Mouse (Mus musculus): Measurements from ENCODE around the gene Il11. TPM values are rescaled to one million over a fixed set of nuclear protein-coding genes. Genes with fewer than 3 reads are reported as not detected.
A peak's percentile ranks its signal among the peaks of the same experiment; 100 is the strongest.

Gene Il11
- polyA plus RNA-seq, 1 experiment from 2014 or later, result not detected

DNA sequence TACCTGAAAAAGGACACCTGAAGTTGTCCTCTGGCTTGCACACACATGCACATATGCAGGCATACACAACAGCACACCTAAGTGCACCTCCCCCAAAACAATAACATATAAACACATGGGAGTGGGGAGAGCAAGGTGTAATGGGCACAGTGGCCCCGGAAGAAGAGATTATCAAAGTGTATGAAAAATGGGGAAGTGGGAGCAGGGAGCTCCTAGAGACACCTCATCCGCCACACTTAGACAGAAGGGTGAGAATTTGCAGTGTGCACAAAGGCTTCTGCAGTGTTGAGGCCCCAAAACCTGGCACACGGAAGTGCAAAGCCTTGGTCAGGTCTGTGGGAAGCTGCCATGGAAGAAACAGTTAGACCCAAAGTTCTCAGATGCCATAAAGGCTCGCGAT, 51.6 kb downstream of the Il11 start:
- H3K36me3 ChIP-seq (ENCODE audit: insufficient read depth), result no peaks in the 10 kb centered on the region
- DNase-seq, result no peak

DNA sequence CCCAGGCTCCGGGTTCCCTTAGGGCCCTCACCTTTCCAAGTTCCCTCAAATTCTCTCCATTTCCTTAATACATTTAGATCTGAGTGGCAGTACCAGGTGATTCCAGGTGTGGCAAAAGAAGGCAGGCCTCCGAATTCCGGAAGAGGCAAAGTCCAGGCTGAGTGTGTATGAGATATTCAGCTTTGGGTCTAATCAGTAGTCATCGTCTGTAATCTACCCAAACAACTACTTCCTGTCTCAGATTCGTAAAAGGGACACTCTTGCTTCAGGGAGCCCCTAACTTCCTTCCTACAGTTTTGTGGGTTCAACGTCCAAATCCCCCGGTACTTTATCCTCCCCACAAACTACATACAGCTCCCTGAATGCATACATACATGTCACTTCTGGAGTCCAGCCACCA, 57.5 kb downstream of the Il11 start, which contains the start of gene Tmem150b:
Gene Tmem150b (minus strand): TSS at position 81 of the 400 bp plus-strand sequence.
- no peak for TF ChIP-seq CTCF (IDR thresholded peaks at IDR 0.05; ENCODE audit: low read depth)
- 67% methylated on average over 7 of the region's 7 CpGs for WGBS
- Histone ChIP-seq H3K4me3 (ENCODE audit: low read depth, low read length) (no peak within 1 kb of the TSS), H3K27me3 (ENCODE audit: insufficient read depth, low read length) (no peaks in the 10 kb centered on the region), H3K27ac (ENCODE audit: low read depth) (no peak within 1 kb of the TSS), H3K4me1 (ENCODE audit: insufficient read depth) (no peaks in the 10 kb centered on the region), H3K9me3 (ENCODE audit: low read depth, low read length) (no peaks in the 10 kb centered on the region), H3K9ac (no peak within 1 kb of the TSS), H3K4me2 (no peak within 1 kb of the TSS), H3K36me3 (ENCODE audit: insufficient read depth) (no peaks in the 10 kb centered on the region)
- no peak for DNase-seq
- ATAC-seq (ENCODE audit: insufficient read depth), result no peak

More for the DNA sequence above, 51.6 kb downstream of the Il11 start:
- Histone ChIP-seq H3K27ac (ENCODE audit: low read depth) (no peak overlapping the region), H3K27me3 (ENCODE audit: insufficient read depth, low read length) (no peaks in the 10 kb centered on the region), H3K9ac (no peak overlapping the region), H3K4me2 (no peak overlapping the region), H3K9me3 (ENCODE audit: low read depth, low read length) (no peaks in the 10 kb centered on the region), H3K4me1 (ENCODE audit: insufficient read depth) (no peaks in the 10 kb centered on the region), H3K4me3 (ENCODE audit: low read depth, low read length) (no peak overlapping the region)
- no peak for ATAC-seq (ENCODE audit: insufficient read depth)
- WGBS, result 75% methylated on average over 5 of the region's 5 CpGs
- TF ChIP-seq CTCF (IDR thresholded peaks at IDR 0.05; ENCODE audit: low read depth), result no peak

DNA sequence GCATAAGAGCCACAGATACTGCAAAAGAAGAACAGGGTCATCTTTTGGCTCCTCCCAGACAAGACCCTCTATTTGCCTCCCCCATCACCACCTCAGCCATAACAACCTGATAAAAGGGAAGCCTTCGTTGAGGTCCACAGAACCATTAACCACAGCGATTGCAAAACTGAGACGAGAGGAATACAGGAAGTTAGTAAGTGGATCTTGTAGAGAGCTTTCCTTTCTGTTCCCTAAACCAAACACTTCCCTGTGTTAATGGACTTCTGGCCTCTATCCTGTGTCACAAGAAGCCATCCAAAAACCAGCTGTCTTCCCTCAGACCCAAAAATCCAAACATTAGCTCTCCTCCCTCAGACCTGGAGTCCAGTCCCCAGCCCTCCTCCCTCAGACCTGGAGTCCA, 58.3 kb downstream of the Il11 start:
- DNase-seq (peak; percentile 23), ATAC-seq (ENCODE audit: insufficient read depth) (no peak)
- no peaks in the 10 kb centered on the region for H3K36me3 ChIP-seq (ENCODE audit: insufficient read depth)
- no peak overlapping the region for H3K9ac ChIP-seq
- no peak overlapping the region for H3K27ac ChIP-seq (ENCODE audit: low read depth)
- no peaks in the 10 kb centered on the region for H3K4me1 ChIP-seq (ENCODE audit: insufficient read depth)
- no peaks in the 10 kb centered on the region for H3K9me3 ChIP-seq (ENCODE audit: low read depth, low read length)
- no peaks in the 10 kb centered on the region for H3K27me3 ChIP-seq (ENCODE audit: insufficient read depth, low read length)
- no peak for TF ChIP-seq CTCF (IDR thresholded peaks at IDR 0.05; ENCODE audit: low read depth)
- no peak overlapping the region for H3K4me3 ChIP-seq (ENCODE audit: low read depth, low read length)
- H3K4me2 ChIP-seq, result no peak overlapping the region
- WGBS, result 29% methylated on average over 3 of the region's 3 CpGs

DNA sequence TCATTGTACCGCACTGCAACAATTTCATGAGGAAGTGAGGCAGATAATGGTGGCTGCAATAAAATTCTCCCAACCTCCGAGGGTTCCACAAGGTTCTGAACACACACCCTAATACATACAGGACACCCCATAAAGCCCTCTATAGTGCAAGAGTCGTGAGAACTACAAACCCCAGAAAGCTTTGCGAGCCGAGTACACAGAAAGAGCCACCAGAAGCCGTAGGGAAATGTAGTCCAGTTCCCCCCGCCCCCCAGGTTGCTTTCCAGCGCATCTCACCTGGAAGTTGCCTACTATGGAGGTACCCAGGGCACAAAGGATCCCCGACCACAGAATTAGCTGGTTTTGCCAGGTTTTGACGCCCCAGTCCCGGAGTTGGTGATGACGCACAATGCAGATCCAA, 59.2 kb downstream of the Il11 start:
- H3K4me1 ChIP-seq (ENCODE audit: insufficient read depth), result no peaks in the 10 kb centered on the region
- no peaks in the 10 kb centered on the region for H3K27me3 ChIP-seq (ENCODE audit: insufficient read depth, low read length)
- TF ChIP-seq CTCF (IDR thresholded peaks at IDR 0.05; ENCODE audit: low read depth), result no peak
- no peak overlapping the region for H3K27ac ChIP-seq (ENCODE audit: low read depth)
- H3K9ac ChIP-seq, result no peak overlapping the region
- no peaks in the 10 kb centered on the region for H3K36me3 ChIP-seq (ENCODE audit: insufficient read depth)
- ATAC-seq (ENCODE audit: insufficient read depth) (peak; percentile 73; the same call in 1 of the 2 replicates), DNase-seq (peak; percentile 23)
- H3K4me3 ChIP-seq (ENCODE audit: low read depth, low read length), result peak overlapping the region; percentile 23; the same call in 1 of the 2 replicates
- peak overlapping the region; percentile 50 for H3K4me2 ChIP-seq
- H3K9me3 ChIP-seq (ENCODE audit: low read depth, low read length), result no peaks in the 10 kb centered on the region
- 39% methylated on average over 12 of the region's 12 CpGs for WGBS

Other genes starting within 250 kb of the Il11 start
- gene Syt5, start 235.3 kb downstream of the Il11 start, polyA plus RNA-seq (2014; fragmentation: Nextera tagmentation; extraction: Ambion mirVana), result 3.9 and 4.9 TPM in 2 replicates
- not detected in 2 replicates for gene Ptprh, start 178.8 kb downstream of the Il11 start, polyA plus RNA-seq (2014; fragmentation: Nextera tagmentation; extraction: Ambion mirVana)
- gene Tmem86b, start 151.4 kb downstream of the Il11 start, polyA plus RNA-seq (2014; fragmentation: Nextera tagmentation; extraction: Ambion mirVana), result 1.0 and 1.3 TPM in 2 replicates
- 7.6 and 7.8 TPM in 2 replicates for gene Ppp6r1, start 123.8 kb downstream of the Il11 start, polyA plus RNA-seq (2014; fragmentation: Nextera tagmentation; extraction: Ambion mirVana)
- 94.0 and 98.5 TPM in 2 replicates for gene Hspbp1, start 97.8 kb downstream of the Il11 start, polyA plus RNA-seq (2014; fragmentation: Nextera tagmentation; extraction: Ambion mirVana)
- 1.4 and 1.6 TPM in 2 replicates for gene Brsk1, start 92.3 kb downstream of the Il11 start, polyA plus RNA-seq (2014; fragmentation: Nextera tagmentation; extraction: Ambion mirVana)
- not detected in 2 replicates for gene Tmem150b, start 57.6 kb downstream of the Il11 start, polyA plus RNA-seq (2014; fragmentation: Nextera tagmentation; extraction: Ambion mirVana)
- gene Kmt5c, start 42.7 kb downstream of the Il11 start, polyA plus RNA-seq (2014; fragmentation: Nextera tagmentation; extraction: Ambion mirVana), result 51.3 and 53.1 TPM in 2 replicates
- 37.3 and 40.1 TPM in 2 replicates for gene Cox6b2, start 29.8 kb downstream of the Il11 start, polyA plus RNA-seq (2014; fragmentation: Nextera tagmentation; extraction: Ambion mirVana)
- not detected in 2 replicates for gene Fam71e2, start 11.6 kb downstream of the Il11 start, polyA plus RNA-seq (2014; fragmentation: Nextera tagmentation; extraction: Ambion mirVana)
- gene Tmem190, start 78 bp upstream of the Il11 start, polyA plus RNA-seq (2014; fragmentation: Nextera tagmentation; extraction: Ambion mirVana), result not detected in 2 replicates
- 11.6 and 11.7 TPM in 2 replicates for gene Tmem238, start 6.8 kb upstream of the Il11 start, polyA plus RNA-seq (2014; fragmentation: Nextera tagmentation; extraction: Ambion mirVana)
- gene Rpl28, start 10.0 kb upstream of the Il11 start, polyA plus RNA-seq (2014; fragmentation: Nextera tagmentation; extraction: Ambion mirVana), result 294 and 337 TPM in 2 replicates
- gene Ube2s, start 29.7 kb upstream of the Il11 start, polyA plus RNA-seq (2014; fragmentation: Nextera tagmentation; extraction: Ambion mirVana), result 428 and 470 TPM in 2 replicates
- gene Shisa7, start 61.8 kb upstream of the Il11 start, polyA plus RNA-seq (2014; fragmentation: Nextera tagmentation; extraction: Ambion mirVana), result 1.1 and 1.3 TPM in 2 replicates
- 5.8 and 6.1 TPM in 2 replicates for gene Isoc2b, start 87.4 kb upstream of the Il11 start, polyA plus RNA-seq (2014; fragmentation: Nextera tagmentation; extraction: Ambion mirVana)
- 0.88 and 0.91 TPM in 2 replicates for gene Isoc2a, start 94.3 kb upstream of the Il11 start, polyA plus RNA-seq (2014; fragmentation: Nextera tagmentation; extraction: Ambion mirVana)
- gene Gm36210, start 123.7 kb upstream of the Il11 start, polyA plus RNA-seq (2014; fragmentation: Nextera tagmentation; extraction: Ambion mirVana), result not detected in 2 replicates
- gene Zfp628, start 132.4 kb upstream of the Il11 start, polyA plus RNA-seq (2014; fragmentation: Nextera tagmentation; extraction: Ambion mirVana), result 4.2 and 4.3 TPM in 2 replicates
- 1.4 and 2.3 TPM in 2 replicates for gene Nat14, start 139.2 kb upstream of the Il11 start, polyA plus RNA-seq (2014; fragmentation: Nextera tagmentation; extraction: Ambion mirVana)
- 2.1 and 2.2 TPM in 2 replicates for gene Ssc5d, start 142.9 kb upstream of the Il11 start, polyA plus RNA-seq (2014; fragmentation: Nextera tagmentation; extraction: Ambion mirVana)
- 0.13 and 0.46 TPM in 2 replicates for gene Sbk2, start 181.5 kb upstream of the Il11 start, polyA plus RNA-seq (2014; fragmentation: Nextera tagmentation; extraction: Ambion mirVana)
- 0.76 and 0.87 TPM in 2 replicates for gene Sbk3, start 188.3 kb upstream of the Il11 start, polyA plus RNA-seq (2014; fragmentation: Nextera tagmentation; extraction: Ambion mirVana)
- gene Zfp579, start 213.3 kb upstream of the Il11 start, polyA plus RNA-seq (2014; fragmentation: Nextera tagmentation; extraction: Ambion mirVana), result 35.1 and 35.9 TPM in 2 replicates
- 13.6 and 13.8 TPM in 2 replicates for gene Zfp524, start 231.6 kb upstream of the Il11 start, polyA plus RNA-seq (2014; fragmentation: Nextera tagmentation; extraction: Ambion mirVana)
- gene Fiz1, start 231.8 kb upstream of the Il11 start, polyA plus RNA-seq (2014; fragmentation: Nextera tagmentation; extraction: Ambion mirVana), result 41.9 and 46.4 TPM in 2 replicates
- 0.74 TPM in 1 of 2 replicates, not detected in the other for gene Gm44973, start 232.6 kb upstream of the Il11 start, polyA plus RNA-seq (2014; fragmentation: Nextera tagmentation; extraction: Ambion mirVana)
- gene Zfp865, start 237.5 kb upstream of the Il11 start, polyA plus RNA-seq (2014; fragmentation: Nextera tagmentation; extraction: Ambion mirVana), result 7.4 TPM in 2 replicates
- gene Ccdc106, start 237.7 kb upstream of the Il11 start, polyA plus RNA-seq (2014; fragmentation: Nextera tagmentation; extraction: Ambion mirVana), result 5.6 and 6.0 TPM in 2 replicates

All from lung, embryonic 14.5 days (tissue).